Mouse (Mus musculus): Measurements from ENCODE around the gene Diexf. TPM values are rescaled to one million over a fixed set of nuclear protein-coding genes. Genes with fewer than 3 reads are reported as not detected.

Gene Diexf
- polyA plus RNA-seq, 1 experiment = 14.3 TPM

DNA sequence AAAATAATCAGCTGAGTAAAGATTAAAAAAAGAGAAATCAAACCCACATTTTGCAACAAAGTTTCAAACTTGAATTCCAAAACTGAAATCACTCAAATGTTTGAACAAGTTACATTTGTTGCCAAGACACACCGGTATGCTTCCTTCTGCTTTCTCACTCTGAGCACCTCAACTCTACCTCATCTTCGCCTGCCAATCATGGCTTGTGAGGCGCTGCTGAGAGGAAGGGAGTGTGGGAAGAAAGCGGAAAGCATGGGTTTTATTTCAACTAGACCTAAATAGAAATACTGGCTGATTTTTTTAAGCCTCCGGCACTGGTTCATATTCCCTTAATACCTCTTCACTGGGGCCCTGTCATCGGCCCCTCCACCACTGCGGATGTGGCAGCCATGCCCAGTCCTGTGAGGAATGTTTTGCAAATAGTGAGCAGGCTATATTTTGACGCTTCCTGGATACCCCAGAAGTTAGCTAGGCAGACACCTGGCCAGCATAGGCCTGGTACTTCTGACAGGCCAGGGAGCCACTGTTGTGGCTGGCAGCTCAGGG, 12.5 kb upstream of the Diexf start:
- no peak overlapping the region for H3K4me3 ChIP-seq (ENCODE audit: insufficient read depth, low read length)
- TF ChIP-seq CTCF (IDR thresholded peaks at IDR 0.05; ENCODE audit: low read depth, low read length) (no peak), POLR2A (IDR thresholded peaks at IDR 0.05; ENCODE audit: borderline replicate concordance, low read depth, low read length) (no peak)
- H3K27ac ChIP-seq (ENCODE audit: insufficient read depth, low read depth, low read length) = no peak overlapping the region
- peaks cover 24% of the 10 kb centered on the region for H3K4me1 ChIP-seq (ENCODE audit: control insufficient read depth, insufficient read depth, low read length)

DNA sequence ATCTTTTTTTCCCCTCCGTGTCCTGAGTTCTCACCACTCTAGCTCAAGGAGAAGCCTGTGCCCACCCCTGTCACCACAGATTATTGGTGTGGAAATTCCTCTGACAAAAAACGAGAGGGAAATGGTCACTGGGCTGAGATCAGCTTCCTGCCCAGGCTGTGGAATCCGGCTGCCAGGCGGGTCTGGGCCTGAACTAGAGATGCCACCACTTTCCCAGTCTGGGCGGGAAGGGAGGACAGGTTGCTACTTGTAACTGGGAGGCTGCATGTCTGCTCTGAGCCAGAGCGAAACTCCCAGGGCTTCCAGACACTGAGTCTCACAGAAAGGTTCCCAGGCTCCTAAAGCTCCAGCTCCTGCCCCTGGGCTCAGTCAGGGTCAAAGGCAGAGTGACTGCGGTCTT, 11.0 kb upstream of the Diexf start:
- no peak for TF ChIP-seq CTCF (IDR thresholded peaks at IDR 0.05; ENCODE audit: low read depth, low read length)
- no peak for TF ChIP-seq POLR2A (IDR thresholded peaks at IDR 0.05; ENCODE audit: borderline replicate concordance, low read depth, low read length)
- no peak overlapping the region for H3K27ac ChIP-seq (ENCODE audit: insufficient read depth, low read depth, low read length)

DNA sequence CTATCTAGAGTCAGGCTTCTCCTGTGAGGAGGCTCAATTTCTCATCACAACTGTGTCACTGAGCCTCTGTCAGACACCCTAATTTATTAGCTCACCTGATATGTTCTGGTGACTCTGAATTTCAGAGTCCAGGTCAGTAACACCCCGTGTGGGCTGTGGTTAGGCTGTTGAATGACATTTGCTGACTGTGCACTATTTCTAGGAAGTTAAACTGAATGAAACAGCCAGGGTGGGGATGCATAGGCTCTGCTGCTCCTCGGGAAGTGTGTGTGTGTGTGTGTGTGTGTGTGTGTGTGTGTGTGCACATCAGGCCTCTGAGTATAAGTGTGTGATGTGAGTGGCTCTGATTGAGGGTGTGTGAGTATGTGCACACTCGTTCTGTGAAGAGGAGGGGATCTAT, 8.6 kb upstream of the Diexf start:
- H3K4me3 ChIP-seq (ENCODE audit: insufficient read depth, low read length) = no peak overlapping the region
- TF ChIP-seq POLR2A (IDR thresholded peaks at IDR 0.05; ENCODE audit: borderline replicate concordance, low read depth, low read length) (no peak), CTCF (IDR thresholded peaks at IDR 0.05; ENCODE audit: low read depth, low read length) (no peak)
- H3K4me1 ChIP-seq (ENCODE audit: control insufficient read depth, insufficient read depth, low read length) = peaks cover 15% of the 10 kb centered on the region
- H3K27ac ChIP-seq (ENCODE audit: insufficient read depth, low read depth, low read length) = no peak overlapping the region

More for the DNA sequence above, 11.0 kb upstream of the Diexf start:
- H3K4me3 ChIP-seq (ENCODE audit: insufficient read depth, low read length) = no peak overlapping the region
- peaks cover 22% of the 10 kb centered on the region for H3K4me1 ChIP-seq (ENCODE audit: control insufficient read depth, insufficient read depth, low read length)

GRCm38 (mm10) chr1:193138087-193138486, 8.0 kb upstream of the Diexf start:
- Histone ChIP-seq H3K27ac (ENCODE audit: insufficient read depth, low read depth, low read length) (no peak overlapping the region), H3K4me1 (ENCODE audit: control insufficient read depth, insufficient read depth, low read length) (peaks cover 15% of the 10 kb centered on the region), H3K4me3 (ENCODE audit: insufficient read depth, low read length) (no peak overlapping the region)
- TF ChIP-seq POLR2A (IDR thresholded peaks at IDR 0.05; ENCODE audit: borderline replicate concordance, low read depth, low read length) (no peak), CTCF (IDR thresholded peaks at IDR 0.05; ENCODE audit: low read depth, low read length) (no peak)

- TF ChIP-seq CTCF (IDR thresholded peaks at IDR 0.05; ENCODE audit: low read depth, low read length) (no peak), POLR2A (IDR thresholded peaks at IDR 0.05; ENCODE audit: borderline replicate concordance, low read depth, low read length) (no peak)
- no peak overlapping the region for H3K4me3 ChIP-seq (ENCODE audit: insufficient read depth, low read length)
- H3K4me1 ChIP-seq (ENCODE audit: control insufficient read depth, insufficient read depth, low read length) = peaks cover 14% of the 10 kb centered on the region
Measured at GRCm38 (mm10) chr1:193133726-193134125, 3.7 kb upstream of the Diexf start.

DNA sequence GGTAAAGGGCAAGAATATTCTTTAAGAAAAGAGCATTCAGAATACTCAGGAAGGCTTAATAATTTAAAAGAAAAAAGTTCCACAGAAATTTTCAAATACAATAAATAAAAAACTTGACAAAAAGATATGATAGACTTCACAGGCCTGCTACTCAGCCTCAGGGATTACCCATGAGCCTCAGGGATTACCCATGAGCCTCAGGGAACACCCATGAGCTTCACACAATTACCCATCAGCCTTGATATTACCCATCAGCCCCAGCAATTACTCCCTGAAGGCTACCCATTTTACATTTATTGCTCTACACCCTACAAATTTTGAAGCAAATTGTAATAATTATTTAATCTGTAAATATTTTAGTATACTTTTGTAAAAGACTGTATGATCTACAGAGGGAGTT, 2.3 kb upstream of the Diexf start:
- Histone ChIP-seq H3K4me3 (ENCODE audit: insufficient read depth, low read length) (no peak overlapping the region), H3K4me1 (ENCODE audit: control insufficient read depth, insufficient read depth, low read length) (peaks cover 12% of the 10 kb centered on the region), H3K27ac (ENCODE audit: insufficient read depth, low read depth, low read length) (no peak overlapping the region)
- no peak for TF ChIP-seq POLR2A (IDR thresholded peaks at IDR 0.05; ENCODE audit: borderline replicate concordance, low read depth, low read length)
- no peak for TF ChIP-seq CTCF (IDR thresholded peaks at IDR 0.05; ENCODE audit: low read depth, low read length)

More at GRCm38 (mm10) chr1:193133726-193134125, 3.7 kb upstream of the Diexf start:
- H3K27ac ChIP-seq (ENCODE audit: insufficient read depth, low read depth, low read length) = no peak overlapping the region

- TF ChIP-seq CTCF (IDR thresholded peaks at IDR 0.05; ENCODE audit: low read depth, low read length) (no peak), POLR2A (IDR thresholded peaks at IDR 0.05; ENCODE audit: borderline replicate concordance, low read depth, low read length) (no peak)
- H3K27ac ChIP-seq (ENCODE audit: insufficient read depth, low read depth, low read length) = no peak overlapping the region
- H3K4me3 ChIP-seq (ENCODE audit: insufficient read depth, low read length) = no peak overlapping the region
- H3K4me1 ChIP-seq (ENCODE audit: control insufficient read depth, insufficient read depth, low read length) = peaks cover 12% of the 10 kb centered on the region
Measured at GRCm38 (mm10) chr1:193131311-193131948, 1.4 kb upstream of the Diexf start.

DNA sequence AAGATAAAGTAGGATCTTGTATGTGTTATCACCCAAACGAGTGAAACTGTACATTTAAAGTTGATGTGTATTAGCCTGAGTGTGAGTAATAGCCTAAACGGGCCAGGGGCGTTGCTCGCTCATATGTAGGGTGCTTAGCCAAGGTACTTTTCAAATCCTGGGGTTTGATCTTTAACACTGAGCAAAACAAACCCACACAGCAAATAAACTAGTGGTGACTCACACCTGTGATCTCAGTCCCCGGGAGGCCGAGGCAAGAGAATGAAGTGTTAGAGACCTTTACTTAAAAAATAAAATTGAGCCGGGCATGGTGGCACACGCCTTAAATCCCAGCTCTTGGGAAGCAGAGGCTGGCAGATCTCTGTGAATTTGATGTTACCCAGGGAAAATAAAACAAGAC, 767 bp upstream of the Diexf start:
- Histone ChIP-seq H3K4me3 (ENCODE audit: insufficient read depth, low read length) (no peak overlapping the region), H3K4me1 (ENCODE audit: control insufficient read depth, insufficient read depth, low read length) (peaks cover 12% of the 10 kb centered on the region), H3K27ac (ENCODE audit: insufficient read depth, low read depth, low read length) (no peak overlapping the region)
- no peak for TF ChIP-seq POLR2A (IDR thresholded peaks at IDR 0.05; ENCODE audit: borderline replicate concordance, low read depth, low read length)
- no peak for TF ChIP-seq CTCF (IDR thresholded peaks at IDR 0.05; ENCODE audit: low read depth, low read length)

DNA sequence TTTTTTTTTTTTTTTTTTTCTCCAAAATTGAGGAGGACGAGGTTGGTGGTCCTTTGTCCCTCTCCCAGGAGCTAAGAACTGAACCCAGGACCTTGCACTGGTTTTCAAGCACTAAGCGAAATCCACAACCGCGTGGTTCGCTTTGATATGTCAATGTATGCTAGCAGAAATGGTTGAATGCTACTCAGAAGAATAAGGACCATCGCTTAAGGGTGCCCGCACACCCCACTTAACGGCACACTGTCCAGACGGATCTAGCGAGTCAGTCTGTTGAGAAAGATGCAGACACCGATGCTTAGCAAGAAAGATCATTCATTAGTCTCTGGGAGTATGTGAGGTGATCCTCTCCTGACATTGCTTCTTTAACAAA, 369 bp upstream of the Diexf start:
- H3K27ac ChIP-seq (ENCODE audit: insufficient read depth, low read depth, low read length) = no peak overlapping the region
- TF ChIP-seq CTCF (IDR thresholded peaks at IDR 0.05; ENCODE audit: low read depth, low read length) (no peak), POLR2A (IDR thresholded peaks at IDR 0.05; ENCODE audit: borderline replicate concordance, low read depth, low read length) (no peak)
- peak overlapping the region; percentile 37 for H3K4me3 ChIP-seq (ENCODE audit: insufficient read depth, low read length)
- H3K4me1 ChIP-seq (ENCODE audit: control insufficient read depth, insufficient read depth, low read length) = peaks cover 12% of the 10 kb centered on the region

- Histone ChIP-seq H3K27ac (ENCODE audit: insufficient read depth, low read depth, low read length) (peak overlapping the region; percentile 59), H3K4me1 (ENCODE audit: control insufficient read depth, insufficient read depth, low read length) (peaks cover 12% of the 10 kb centered on the region), H3K4me3 (ENCODE audit: insufficient read depth, low read length) (peak overlapping the region; percentile 94)
- TF ChIP-seq CTCF (IDR thresholded peaks at IDR 0.05; ENCODE audit: low read depth, low read length) = no peak
- no peak for TF ChIP-seq POLR2A (IDR thresholded peaks at IDR 0.05; ENCODE audit: borderline replicate concordance, low read depth, low read length)
Measured at GRCm38 (mm10) chr1:193129321-193129720, 751 bp downstream of the Diexf start.
